9 mouse cellular contexts compared by ENCODE assay signal in the genomic region with DNA sequence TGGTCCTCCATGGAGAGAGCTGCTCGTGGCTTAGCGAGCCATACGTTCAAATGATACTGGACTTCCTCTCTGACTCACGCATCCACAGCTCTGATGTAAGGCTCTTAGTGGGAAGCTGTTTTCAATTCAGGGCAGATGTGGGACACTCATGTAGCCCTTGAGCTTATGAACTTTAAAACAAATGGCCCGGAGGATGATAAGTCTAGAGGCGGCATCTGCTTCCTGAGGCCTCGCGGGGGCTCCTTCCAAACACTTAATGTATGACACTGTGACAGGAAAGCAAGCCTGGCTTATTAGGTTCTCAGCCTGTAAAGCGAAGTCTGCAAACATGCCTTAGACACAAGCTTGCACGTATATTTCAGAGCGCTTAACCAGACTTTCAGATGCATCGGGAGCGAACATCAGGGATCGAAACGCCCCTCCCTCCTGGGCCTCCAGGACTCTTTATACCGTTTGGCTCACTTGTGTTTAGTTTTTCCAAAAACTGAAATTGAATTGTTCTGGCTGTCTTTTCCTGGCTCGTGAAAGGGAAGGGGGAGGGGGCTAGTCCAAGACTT. TPM values are rescaled to one million over a fixed set of nuclear protein-coding genes. Genes with fewer than 3 reads are reported as not detected.
A peak's percentile ranks its signal among the peaks of the same experiment; 100 is the strongest.
DNase-seq lines count a peak whose midpoint lies in the region; ATAC-seq and TF ChIP-seq lines count a peak whose summit lies in the region.
"Had no signal": no experiment of that assay in that cellular context is flagged by ENCODE, and none has a peak within 500 bp of the region (broad histone marks: within the 10 kb centered on the region; RNA-seq: fewer than 3 reads in every experiment).

No protein-coding gene starts in this region.

- ATAC-seq in hindbrain, embryonic 16.5 days: no peak
- no peak for ATAC-seq in hindbrain, postnatal 0 days
- no peak; the same call in 1 of the 2 replicates for ATAC-seq in embryonic facial prominence, embryonic 11.5 days (replicated peaks; ENCODE audit: insufficient number of reproducible peaks, low FRiP score, low TSS enrichment, low read depth)
- ATAC-seq in intestine, embryonic 15.5 days: peak; percentile 76
- no peak for ATAC-seq in activated CD4-positive, CD25-positive, alpha-beta regulatory T cell, adult 4 months
- ATAC-seq: inflammation-experienced regulatory T-cells, adult 6 months had no signal

- no peaks in the 10 kb centered on the region; the same call in 1 of the 2 replicates for H3K4me1 ChIP-seq in hindbrain, embryonic 16.5 days (ENCODE audit: control insufficient read depth, insufficient read depth, low read depth, low read length)
- H3K4me1 ChIP-seq in hindbrain, postnatal 0 days (ENCODE audit: insufficient read depth, low read length): 0 out of 2 replicates have a peak, but pooled peaks cover 1% of the 10 kb centered on the region
- H3K4me1 ChIP-seq in embryonic facial prominence, embryonic 11.5 days (ENCODE audit: control insufficient read depth, insufficient read depth, low read length): no peaks in the 10 kb centered on the region
- no peaks in the 10 kb centered on the region for H3K4me1 ChIP-seq in intestine, embryonic 15.5 days (replicated peaks)

- no peaks in the 10 kb centered on the region for H3K27me3 ChIP-seq in hindbrain, embryonic 16.5 days (replicated peaks; ENCODE audit: control insufficient read depth, insufficient read depth, low read length)
- no peaks in the 10 kb centered on the region for H3K27me3 ChIP-seq in hindbrain, postnatal 0 days (ENCODE audit: insufficient read depth, low read length)
- no peaks in the 10 kb centered on the region for H3K27me3 ChIP-seq in embryonic facial prominence, embryonic 11.5 days (ENCODE audit: control insufficient read depth, insufficient read depth, low read length)
- no peaks in the 10 kb centered on the region for H3K27me3 ChIP-seq in intestine, embryonic 15.5 days (replicated peaks)

- H3K9ac ChIP-seq in hindbrain, embryonic 16.5 days (ENCODE audit: low read depth, low read length): no peak overlapping the region
- no peak overlapping the region for H3K9ac ChIP-seq in hindbrain, postnatal 0 days (replicated peaks; ENCODE audit: low read length)
- no peak overlapping the region for H3K9ac ChIP-seq in embryonic facial prominence, embryonic 11.5 days (replicated peaks; ENCODE audit: low read length)
- H3K9ac ChIP-seq in intestine, embryonic 15.5 days: 0 out of 2 replicates have a peak overlapping the region, but pooled peaks have one; percentile 20

- 63% methylated on average over 17 of the region's 17 CpGs for WGBS in hindbrain, embryonic 16.5 days
- WGBS in hindbrain, postnatal 0 days: 58% methylated on average over 17 of the region's 17 CpGs
- WGBS in embryonic facial prominence, embryonic 11.5 days: 44% methylated on average over 17 of the region's 17 CpGs
- 31% methylated on average over 17 of the region's 17 CpGs for WGBS in intestine, embryonic 15.5 days

- no peak for TF ChIP-seq CTCF in hindbrain, postnatal 0 days (IDR thresholded peaks at IDR 0.05; ENCODE audit: low read depth)

- H3K4me3 ChIP-seq in hindbrain, embryonic 16.5 days (ENCODE audit: low read length): no peak overlapping the region
- H3K4me3 ChIP-seq in hindbrain, postnatal 0 days (ENCODE audit: low read length): no peak overlapping the region
- no peak overlapping the region for H3K4me3 ChIP-seq in embryonic facial prominence, embryonic 11.5 days (ENCODE audit: low read depth, low read length)
- peak overlapping the region; percentile 12 for H3K4me3 ChIP-seq in intestine, embryonic 15.5 days (replicated peaks)

- DNase-seq in hindbrain, postnatal 0 days (ENCODE audit: low spot score): no peak
- peak; percentile 74 for DNase-seq in embryonic facial prominence, embryonic 11.5 days (ENCODE audit: low spot score)
- DNase-seq in mesoderm, embryonic 11.5 days (ENCODE audit: low read depth, low spot score): peak; percentile 58
- no peak for DNase-seq in cerebellum, postnatal 36 days
- no peak for DNase-seq in left cerebral cortex, adult 8-10 months (ENCODE audit: low spot score in 2 of 2)

- H3K4me2 ChIP-seq in hindbrain, embryonic 16.5 days (ENCODE audit: low read length): 0 out of 2 replicates have a peak overlapping the region, but pooled peaks have one; percentile 15
- H3K4me2 ChIP-seq in hindbrain, postnatal 0 days (ENCODE audit: low read depth, low read length): no peak overlapping the region
- H3K4me2 ChIP-seq in embryonic facial prominence, embryonic 11.5 days (ENCODE audit: low read depth, low read length): no peak overlapping the region
- peak overlapping the region; percentile 35 for H3K4me2 ChIP-seq in intestine, embryonic 15.5 days (replicated peaks)

- no peak overlapping the region for H3K27ac ChIP-seq in hindbrain, embryonic 16.5 days (ENCODE audit: low read depth, low read length)
- H3K27ac ChIP-seq in hindbrain, postnatal 0 days: no peak overlapping the region
- no peak overlapping the region for H3K27ac ChIP-seq in embryonic facial prominence, embryonic 11.5 days (replicated peaks; ENCODE audit: low read depth, low read length)
- H3K27ac ChIP-seq in intestine, embryonic 15.5 days: peak overlapping the region; percentile 74

- no peaks in the 10 kb centered on the region for H3K36me3 ChIP-seq in hindbrain, embryonic 16.5 days (ENCODE audit: control insufficient read depth, insufficient read depth, low read length)
- no peaks in the 10 kb centered on the region for H3K36me3 ChIP-seq in hindbrain, postnatal 0 days (ENCODE audit: insufficient read depth, low read length)
- H3K36me3 ChIP-seq in embryonic facial prominence, embryonic 11.5 days (replicated peaks; ENCODE audit: control insufficient read depth, insufficient read depth, low read depth, low read length): no peaks in the 10 kb centered on the region
- no peaks in the 10 kb centered on the region for H3K36me3 ChIP-seq in intestine, embryonic 15.5 days

- H3K9me3 ChIP-seq in hindbrain, embryonic 16.5 days (ENCODE audit: control insufficient read depth, low read length): no peaks in the 10 kb centered on the region
- no peaks in the 10 kb centered on the region for H3K9me3 ChIP-seq in hindbrain, postnatal 0 days (ENCODE audit: low read length)
- no peaks in the 10 kb centered on the region for H3K9me3 ChIP-seq in embryonic facial prominence, embryonic 11.5 days (replicated peaks; ENCODE audit: control insufficient read depth, low read length)
- no peaks in the 10 kb centered on the region for H3K9me3 ChIP-seq in intestine, embryonic 15.5 days

RNA-seq across cellular contexts. Expression of gene Sash1, which starts 59.4 kb away (rescaled TPM):
- polyA plus RNA-seq in hindbrain, embryonic 16.5 days (2015; fragmentation: Nextera tagmentation; extraction: Ambion mirVana): 2.7 and 4.2 TPM in 2 replicates
- 50.8 and 60.0 TPM in 2 replicates for total RNA-seq in hindbrain, postnatal 0 days (2014; rRNA removed)
- polyA plus RNA-seq in hindbrain, postnatal 0 days (2015; fragmentation: Nextera tagmentation; extraction: Ambion mirVana): 7.2 and 7.4 TPM in 2 replicates
- 3.3 and 3.9 TPM in 2 replicates for polyA plus RNA-seq in embryonic facial prominence, embryonic 11.5 days (2014; fragmentation: Nextera tagmentation; extraction: Ambion mirVana)
- polyA plus RNA-seq in intestine, embryonic 15.5 days (2015; fragmentation: Nextera tagmentation; extraction: Ambion mirVana): 5.7 TPM in 2 replicates
- 10 to 100 TPM; 55.2 to 62.5 (median 57.8) TPM for total RNA-seq in left cerebral cortex, adult 8-10 months (2022)
- under 1 TPM in 1 of 2 experiments, not detected in 1; 0.24 TPM for polyA plus RNA-seq in activated CD4-positive, CD25-positive, alpha-beta regulatory T cell, adult 4 months (2017; shearing (Covaris generic))

Comparison
In these comparisons a context has a peak if more than half of its experiments do, and no peak if none do; other contexts are left out.
1. H3K4me2 ChIP-seq: peak in hindbrain, embryonic 16.5 days (single experiment) and intestine, embryonic 15.5 days (single experiment); none in hindbrain, postnatal 0 days (single experiment) and embryonic facial prominence, embryonic 11.5 days (single experiment).
2. DNase-seq: peak in embryonic facial prominence, embryonic 11.5 days (single experiment) and mesoderm, embryonic 11.5 days (single experiment); none in hindbrain, postnatal 0 days (single experiment), cerebellum, postnatal 36 days (0 of 2) and left cerebral cortex, adult 8-10 months (0 of 2).